Mouse (Mus musculus) cortical plate, adult 2 months (tissue): ENCODE results near the gene Fbxl17.

Source experiments
- CTCF ChIP-seq: fragments of 200-500 bp; IDR thresholded peaks from 2 replicates; pipeline ENCODE4 v1.5.1; 2011; ENCODE audit warnings: mild to moderate bottlenecking, control low read depth, low read length; ENCODE audit not compliant: insufficient read depth; ENCODE audit errors: extremely low read depth
- POLR2A ChIP-seq: fragments of 200-500 bp; IDR thresholded peaks from 2 replicates; pipeline ENCODE4 v1.6.1; 2011; ENCODE audit warnings: mild to moderate bottlenecking, low read length, control low read depth; ENCODE audit not compliant: insufficient read depth; ENCODE audit errors: extremely low read depth

DNA sequence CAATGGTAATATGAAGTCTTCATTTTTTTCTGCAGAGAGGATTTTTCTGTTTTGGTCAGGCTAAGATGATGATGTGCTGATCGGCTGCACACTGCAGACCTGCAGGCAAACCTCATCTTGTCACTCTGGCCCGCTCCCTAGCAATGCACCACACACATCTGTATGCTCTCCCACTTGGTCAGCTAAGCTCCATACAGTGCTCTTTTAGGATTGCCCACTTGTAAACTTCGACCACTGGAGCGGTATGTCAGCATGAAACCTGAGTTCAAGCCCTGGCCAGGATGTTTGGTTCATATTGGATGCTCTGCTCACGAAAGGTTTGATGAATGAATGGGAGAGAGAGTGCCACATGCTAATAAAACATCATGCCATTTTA lies 259.1 kb downstream of the Fbxl17 start:
- TF ChIP-seq CTCF (no peak), POLR2A (no peak)
